8 mouse cellular contexts compared by ENCODE assay signal in genomic region chr7:27928818-27929695, GRCm38 (mm10). TPM values are rescaled to one million over a fixed set of nuclear protein-coding genes. Genes with fewer than 3 reads are reported as not detected.
A peak's percentile ranks its signal among the peaks of the same experiment; 100 is the strongest.
DNase-seq lines count a peak whose midpoint lies in the region; ATAC-seq and TF ChIP-seq lines count a peak whose summit lies in the region.

Zfp974 (minus strand) TSS chr7:27929460.

- no peaks in the 10 kb centered on the region for H3K36me3 ChIP-seq in hindbrain, embryonic 11.5 days (ENCODE audit: control insufficient read depth, insufficient read depth, low read length)

- H3K4me3 ChIP-seq in cerebellum, adult 2 months (replicated peaks; ENCODE audit: insufficient read depth, low read depth, low read length), result peak within 1 kb of the TSS; percentile 93
- peak within 1 kb of the TSS; percentile 70 for H3K4me3 ChIP-seq in hindbrain, embryonic 11.5 days (ENCODE audit: low read depth, low read length)

- in situ Hi-C loops in Patski (cut with MboI; ENCODE audit: low pct_unique_long_range_greater_than_20kb), result no loop called here

- CTCF ChIA-PET in Patski (lab: Charles Lee), result interaction anchor here (1.4 kb wide), 1 partner anchor 14 kb away, joined by 3 read pairs; no protein-coding TSS in a partner anchor

- H3K9ac ChIP-seq in hindbrain, embryonic 11.5 days (ENCODE audit: low read depth, low read length), result peak within 1 kb of the TSS; percentile 76

- peak; percentile 78 for ATAC-seq in Patski
- ATAC-seq in hindbrain, embryonic 11.5 days (ENCODE audit: low FRiP score), result peak; percentile 87

- no peak within 1 kb of the TSS for H3K27ac ChIP-seq in cerebellum, adult 2 months (ENCODE audit: insufficient read depth, low read length)
- no peak within 1 kb of the TSS for H3K27ac ChIP-seq in hindbrain, embryonic 11.5 days (ENCODE audit: low read depth, low read length)

- H3K27me3 ChIP-seq in Patski, result no peaks in the 10 kb centered on the region
- H3K27me3 ChIP-seq in cerebellum, adult 2 months (ENCODE audit: control insufficient read depth, insufficient read depth, low read length), result no peaks in the 10 kb centered on the region
- no peaks in the 10 kb centered on the region for H3K27me3 ChIP-seq in hindbrain, embryonic 11.5 days (ENCODE audit: control insufficient read depth, insufficient read depth, low read length)

- DNase-seq in Patski (ENCODE audit: low read depth, low spot score), result no peak
- DNase-seq in cerebellum, adult 2 months, result peak; percentile 58 to 61
- peak; percentile 3 to 70 for DNase-seq in frontal cortex, adult 2 months (ENCODE audit: extremely low spot score in 1 of 2, low spot score in 1 of 2)
- peak; percentile 83 for DNase-seq in hindbrain, embryonic 11.5 days (ENCODE audit: low spot score)
- DNase-seq in layer of hippocampus, postnatal 25 days (ENCODE audit: extremely low spot score in 1 of 2, low spot score in 1 of 2), result peak; percentile 30 to 56
- DNase-seq in lung, postnatal 4 days, result peak; percentile 72 to 78
- peak; percentile 65 for DNase-seq in retina, postnatal 7 days (ENCODE audit: low read depth, low spot score)
- DNase-seq in urinary bladder, postnatal 25 days (ENCODE audit: low spot score), result peak; percentile 42

- TF ChIP-seq POLR2A in cerebellum, adult 2 months (IDR thresholded peaks at IDR 0.05; ENCODE audit: borderline replicate concordance, insufficient read depth, low read length), result peak; percentile 32; the same call in 1 of the 2 replicates

- no peaks in the 10 kb centered on the region for H3K9me3 ChIP-seq in hindbrain, embryonic 11.5 days (ENCODE audit: control insufficient read depth, low read length)

- no peak for TF ChIP-seq CTCF in Patski (IDR thresholded peaks at IDR 0.05)
- no peak for TF ChIP-seq CTCF in cerebellum, adult 2 months (IDR thresholded peaks at IDR 0.05; ENCODE audit: borderline replicate concordance, insufficient read depth, low read depth, low read length)

- no peaks in the 10 kb centered on the region; the same call in 1 of the 2 replicates for H3K4me1 ChIP-seq in cerebellum, adult 2 months (ENCODE audit: control insufficient read depth, insufficient read depth, low read length)
- H3K4me1 ChIP-seq in hindbrain, embryonic 11.5 days (replicated peaks; ENCODE audit: control insufficient read depth, insufficient read depth, low read length), result no peaks in the 10 kb centered on the region; the same call in 1 of the 2 replicates

- 2% methylated on average over 40 of the region's 40 CpGs for WGBS in cerebellum, adult 2 months
- 4% methylated on average over 40 of the region's 40 CpGs for WGBS in hindbrain, embryonic 11.5 days

- POLR2A ChIA-PET in Patski (lab: Charles Lee), result interaction anchor here (0.7 kb wide), 1 partner anchor 69 kb away, joined by 4 read pairs; no protein-coding TSS in a partner anchor

- H3K4me2 ChIP-seq in hindbrain, embryonic 11.5 days (replicated peaks; ENCODE audit: low read depth, low read length), result peak within 1 kb of the TSS; percentile 83

RNA-seq across cellular contexts. Expression of gene Zfp974, which starts in this region (rescaled TPM):
- 8.1 TPM for polyA plus RNA-seq in Patski (2021)
- polyA plus RNA-seq in cerebellum, adult 2 months (2012; rRNA removed), result 5.7 and 7.2 TPM in 2 replicates
- polyA plus RNA-seq in frontal cortex, adult 2 months (2012; rRNA removed), result 6.2 and 7.4 TPM in 2 replicates
- polyA plus RNA-seq in hindbrain, embryonic 11.5 days (2014; fragmentation: Nextera tagmentation; extraction: Ambion mirVana), result 15.2 and 15.8 TPM in 2 replicates
- 10 to 100 TPM; 16.2 to 20.9 TPM for total RNA-seq in layer of hippocampus, postnatal 25 days (2021)
